Mouse (Mus musculus): Measurements from ENCODE around the gene Exog. TPM values are rescaled to one million over a fixed set of nuclear protein-coding genes. Genes with fewer than 3 reads are reported as not detected.

The Exog gene
- polyA plus RNA-seq, 2 experiments = 14.4 to 28.5 TPM

- Histone ChIP-seq H3K4me2 (replicated peaks; ENCODE audit: low read depth, low read length, severe bottlenecking) (no peak overlapping the region), H3K36me3 (ENCODE audit: control insufficient read depth, insufficient read depth, low read length) (peaks cover 44% of the 10 kb centered on the region), H3K27ac (replicated peaks; ENCODE audit: low read depth, low read length) (no peak overlapping the region), H3K27me3 (ENCODE audit: control insufficient read depth, insufficient read depth, low read length) (no peaks in the 10 kb centered on the region), H3K4me3 (replicated peaks; ENCODE audit: low read length) (no peak overlapping the region), H3K9me3 (ENCODE audit: control insufficient read depth, low read length) (no peaks in the 10 kb centered on the region), H3K4me1 (ENCODE audit: control insufficient read depth, insufficient read depth, low read length) (no peaks in the 10 kb centered on the region), H3K9ac (ENCODE audit: low read depth, low read length, severe bottlenecking) (no peak overlapping the region)
- no peak for DNase-seq (ENCODE audit: low spot score)
- WGBS = 82% methylated on average over 14 of the region's 14 CpGs
- no peak for TF ChIP-seq POLR2A (IDR thresholded peaks at IDR 0.05; ENCODE audit: borderline replicate concordance, extremely low read depth, insufficient read depth, insufficient read length)
- ATAC-seq (ENCODE audit: low FRiP score, low read depth) = no peak
Observed at GRCm38 (mm10) chr9:119457122-119457521, 12.4 kb downstream of the Exog start.

GRCm38 (mm10) chr9:119460410-119460809, 15.7 kb downstream of the Exog start:
- Histone ChIP-seq H3K4me1 (ENCODE audit: control insufficient read depth, insufficient read depth, low read length) (no peaks in the 10 kb centered on the region), H3K27me3 (ENCODE audit: control insufficient read depth, insufficient read depth, low read length) (no peaks in the 10 kb centered on the region), H3K9ac (ENCODE audit: low read depth, low read length, severe bottlenecking) (no peak overlapping the region), H3K4me2 (replicated peaks; ENCODE audit: low read depth, low read length, severe bottlenecking) (no peak overlapping the region), H3K27ac (replicated peaks; ENCODE audit: low read depth, low read length) (no peak overlapping the region), H3K4me3 (replicated peaks; ENCODE audit: low read length) (no peak overlapping the region), H3K36me3 (ENCODE audit: control insufficient read depth, insufficient read depth, low read length) (peaks cover 54% of the 10 kb centered on the region), H3K9me3 (ENCODE audit: control insufficient read depth, low read length) (no peaks in the 10 kb centered on the region)
- TF ChIP-seq POLR2A (IDR thresholded peaks at IDR 0.05; ENCODE audit: borderline replicate concordance, extremely low read depth, insufficient read depth, insufficient read length) = no peak
- DNase-seq (ENCODE audit: low spot score) = peak; percentile 70
- no peak for ATAC-seq (ENCODE audit: low FRiP score, low read depth)
- 51% methylated on average over 8 of the region's 8 CpGs for WGBS

GRCm38 (mm10) chr9:119465056-119465455, 20.3 kb downstream of the Exog start:
- 88% methylated on average over 6 of the region's 6 CpGs for WGBS
- no peak for TF ChIP-seq POLR2A (IDR thresholded peaks at IDR 0.05; ENCODE audit: borderline replicate concordance, extremely low read depth, insufficient read depth, insufficient read length)
- DNase-seq (ENCODE audit: low spot score) = no peak

GRCm38 (mm10) chr9:119465595-119465994, 20.9 kb downstream of the Exog start:
- no peak for TF ChIP-seq POLR2A (IDR thresholded peaks at IDR 0.05; ENCODE audit: borderline replicate concordance, extremely low read depth, insufficient read depth, insufficient read length)
- Histone ChIP-seq H3K4me2 (replicated peaks; ENCODE audit: low read depth, low read length, severe bottlenecking) (no peak overlapping the region), H3K27ac (replicated peaks; ENCODE audit: low read depth, low read length) (no peak overlapping the region), H3K4me1 (ENCODE audit: control insufficient read depth, insufficient read depth, low read length) (no peaks in the 10 kb centered on the region), H3K36me3 (ENCODE audit: control insufficient read depth, insufficient read depth, low read length) (peaks cover 61% of the 10 kb centered on the region), H3K27me3 (ENCODE audit: control insufficient read depth, insufficient read depth, low read length) (no peaks in the 10 kb centered on the region), H3K9me3 (ENCODE audit: control insufficient read depth, low read length) (no peaks in the 10 kb centered on the region), H3K9ac (ENCODE audit: low read depth, low read length, severe bottlenecking) (no peak overlapping the region), H3K4me3 (replicated peaks; ENCODE audit: low read length) (no peak overlapping the region)
- ATAC-seq (ENCODE audit: low FRiP score, low read depth) (no peak), DNase-seq (ENCODE audit: low spot score) (peak; percentile 45)
- 74% methylated on average over 7 of the region's 7 CpGs for WGBS

More at GRCm38 (mm10) chr9:119465056-119465455, 20.3 kb downstream of the Exog start:
- peaks cover 58% of the 10 kb centered on the region for H3K36me3 ChIP-seq (ENCODE audit: control insufficient read depth, insufficient read depth, low read length)
- no peak overlapping the region for H3K9ac ChIP-seq (ENCODE audit: low read depth, low read length, severe bottlenecking)
- no peak overlapping the region for H3K4me2 ChIP-seq (replicated peaks; ENCODE audit: low read depth, low read length, severe bottlenecking)
- no peak overlapping the region for H3K4me3 ChIP-seq (replicated peaks; ENCODE audit: low read length)
- H3K27me3 ChIP-seq (ENCODE audit: control insufficient read depth, insufficient read depth, low read length) = no peaks in the 10 kb centered on the region
- H3K9me3 ChIP-seq (ENCODE audit: control insufficient read depth, low read length) = no peaks in the 10 kb centered on the region
- ATAC-seq (ENCODE audit: low FRiP score, low read depth) = no peak
- no peaks in the 10 kb centered on the region for H3K4me1 ChIP-seq (ENCODE audit: control insufficient read depth, insufficient read depth, low read length)
- H3K27ac ChIP-seq (replicated peaks; ENCODE audit: low read depth, low read length) = no peak overlapping the region

GRCm38 (mm10) chr9:119469691-119470353, 25.1 kb downstream of the Exog start:
- Histone ChIP-seq H3K9ac (ENCODE audit: low read depth, low read length, severe bottlenecking) (no peak overlapping the region), H3K4me2 (replicated peaks; ENCODE audit: low read depth, low read length, severe bottlenecking) (no peak overlapping the region), H3K4me3 (replicated peaks; ENCODE audit: low read length) (no peak overlapping the region), H3K27me3 (ENCODE audit: control insufficient read depth, insufficient read depth, low read length) (no peaks in the 10 kb centered on the region), H3K9me3 (ENCODE audit: control insufficient read depth, low read length) (no peaks in the 10 kb centered on the region), H3K27ac (replicated peaks; ENCODE audit: low read depth, low read length) (no peak overlapping the region), H3K4me1 (ENCODE audit: control insufficient read depth, insufficient read depth, low read length) (no peaks in the 10 kb centered on the region), H3K36me3 (ENCODE audit: control insufficient read depth, insufficient read depth, low read length) (peaks cover 29% of the 10 kb centered on the region)
- DNase-seq (ENCODE audit: low spot score) = no peak
- no peak for ATAC-seq (ENCODE audit: low FRiP score, low read depth)
- 67% methylated on average over 8 of the region's 8 CpGs for WGBS
- no peak for TF ChIP-seq POLR2A (IDR thresholded peaks at IDR 0.05; ENCODE audit: borderline replicate concordance, extremely low read depth, insufficient read depth, insufficient read length)
